Mouse (Mus musculus): ENCODE data around the gene Trip11. TPM values are rescaled to one million over a fixed set of nuclear protein-coding genes. Genes with fewer than 3 reads are reported as not detected.
"Not testable (repeated sequence)": the region's sequence is repeated elsewhere in the genome, so short reads cannot be mapped to it uniquely, and the experiment has no call there.

Trip11 gene
- total RNA-seq (2015; ENCODE audit: low replicate concordance) (7.3 and 11.3 TPM in 2 replicates), total RNA-seq (2017; ENCODE audit: low replicate concordance) (12.8 and 23.6 TPM in 2 replicates)

DNA sequence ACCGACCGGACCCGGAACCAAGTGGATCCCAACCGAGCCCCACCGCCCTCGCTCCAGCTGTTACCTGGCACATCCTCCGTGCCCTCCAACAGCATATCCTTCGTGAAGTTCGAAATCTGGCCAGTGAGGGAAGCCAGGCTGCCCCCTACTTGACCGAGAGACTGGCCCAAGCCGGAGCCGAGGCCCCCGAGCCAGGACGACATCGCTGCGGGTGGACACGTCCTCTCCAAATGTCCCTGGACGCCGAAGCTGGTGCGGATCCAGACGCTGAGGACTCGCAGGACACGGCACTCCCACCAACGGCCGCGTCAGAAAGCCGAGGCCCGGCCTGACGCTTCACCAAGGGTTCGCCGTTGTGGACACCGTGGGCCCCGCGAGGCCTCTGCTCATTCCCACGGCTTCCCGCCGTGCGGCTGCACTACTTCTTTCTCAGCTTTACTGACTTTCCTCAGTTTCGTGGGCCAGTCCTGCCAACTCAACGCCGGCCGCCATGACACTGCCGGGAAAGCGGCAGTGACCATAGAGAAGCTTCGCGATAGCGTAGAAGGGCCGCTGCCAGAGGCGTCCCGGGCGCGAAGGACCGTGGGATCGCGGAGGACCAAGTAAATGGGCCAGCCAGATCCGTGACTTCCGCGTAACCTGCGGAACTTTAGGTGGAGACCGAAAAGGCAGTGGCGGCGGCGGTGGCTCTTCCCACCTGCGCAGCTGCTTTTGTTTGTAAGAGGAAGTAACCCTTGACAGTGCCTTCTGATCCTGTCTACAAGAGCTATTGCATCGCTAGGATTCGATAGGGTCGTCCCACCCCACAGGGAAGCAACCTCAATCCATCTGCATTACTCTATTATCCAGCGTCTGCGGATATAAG, at the start of gene Trip11:
Trip11 (minus strand) TSS at position 642 of the 865 bp plus-strand sequence.
- ATAC-seq (replicated peaks; ENCODE audit: low FRiP score, poor library complexity, severe bottlenecking): peak; percentile 97

DNA sequence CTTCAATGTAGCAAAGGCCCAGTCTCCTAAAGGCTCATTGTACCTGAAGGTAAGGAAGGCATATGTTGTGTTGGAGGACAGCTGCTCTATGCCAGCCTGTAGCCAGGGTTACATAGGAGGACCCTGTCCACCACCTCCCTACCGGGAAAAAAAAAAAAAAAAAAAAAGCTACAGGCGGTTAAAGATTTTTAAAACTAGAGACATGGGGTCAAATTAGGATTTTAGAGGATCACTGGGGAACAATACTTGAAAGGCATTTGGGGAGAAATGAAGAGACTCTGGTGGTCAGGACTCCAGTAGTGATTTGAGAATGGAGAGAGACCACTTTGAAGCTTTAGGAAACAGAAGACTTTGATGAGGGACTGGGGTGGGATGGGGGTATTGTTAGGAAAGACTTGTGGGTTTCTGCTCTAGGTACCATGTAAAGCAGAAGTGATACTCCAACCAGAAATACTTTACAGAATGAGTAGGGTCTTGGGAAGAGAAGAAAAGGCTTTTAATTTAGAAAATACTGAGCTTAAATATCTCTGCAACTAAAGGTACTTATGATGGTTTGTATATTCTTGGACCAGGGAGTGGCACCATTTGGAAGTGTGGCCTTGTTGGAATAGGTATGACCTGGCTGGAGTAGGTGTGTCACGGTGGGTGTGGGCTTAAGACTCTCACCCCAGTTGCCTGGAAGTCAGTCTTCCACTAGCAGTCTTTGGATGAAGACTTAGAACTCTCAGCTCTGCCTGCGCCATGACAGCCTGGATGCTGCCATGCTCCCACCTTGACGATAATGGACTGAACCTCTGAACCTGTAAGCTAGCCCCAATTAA, 46.1 kb upstream of the Trip11 start:
- not testable (repeated sequence) for ATAC-seq (replicated peaks; ENCODE audit: low FRiP score, poor library complexity, severe bottlenecking)

DNA sequence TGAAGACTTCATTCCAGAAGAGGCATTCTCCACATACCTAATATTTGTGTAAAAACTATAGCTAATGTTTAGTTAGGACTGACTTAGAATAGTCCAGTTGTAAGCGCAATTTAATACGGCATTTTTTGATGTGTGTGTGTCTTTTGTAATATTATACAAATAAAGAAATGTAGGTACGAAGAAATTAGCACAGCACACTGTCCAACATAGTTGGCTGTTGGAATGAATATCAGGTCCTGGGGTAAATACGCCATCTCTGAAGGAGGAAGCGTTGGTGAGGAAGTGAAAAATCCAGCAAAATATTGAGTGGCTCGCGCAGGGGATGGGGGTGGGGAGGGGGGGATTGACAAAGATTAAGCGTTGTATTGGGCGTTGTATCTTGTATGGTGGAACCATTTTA, 45.5 kb upstream of the Trip11 start:
- peak; percentile 37; the same call in 1 of the 2 replicates for ATAC-seq (replicated peaks; ENCODE audit: low FRiP score, poor library complexity, severe bottlenecking)

DNA sequence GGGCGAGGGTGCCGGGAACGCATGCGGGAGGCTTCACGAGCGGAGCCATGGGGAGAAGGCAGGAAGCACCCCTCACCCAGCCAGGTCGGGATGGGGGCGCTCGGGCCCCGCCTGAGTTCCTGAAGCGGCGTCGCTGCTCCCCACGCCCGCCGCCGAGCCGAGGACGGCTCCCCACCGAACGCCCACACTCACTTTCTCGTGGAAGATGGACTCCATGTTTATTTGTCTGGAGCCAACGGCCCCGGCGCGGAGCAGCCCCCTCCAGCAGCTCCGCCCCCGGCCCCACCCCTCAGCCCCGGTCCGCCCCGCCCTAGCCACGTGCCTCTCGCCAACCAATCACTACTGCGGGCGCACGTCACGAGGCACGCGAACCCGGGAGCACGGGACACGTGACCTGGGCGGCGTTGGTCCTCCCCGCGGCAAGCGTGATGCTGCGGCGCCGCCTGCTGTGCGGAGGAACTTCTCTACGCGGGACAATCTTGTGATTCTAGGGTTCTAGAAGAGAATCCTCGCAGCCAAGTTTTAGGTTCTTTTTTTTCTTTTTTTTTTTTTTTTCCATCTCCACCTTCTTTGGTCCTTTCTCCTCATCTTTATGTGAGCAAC, 45.0 kb upstream of the Trip11 start, which contains the start of gene Atxn3:
Atxn3 (minus strand) TSS at position 305 of the 603 bp plus-strand sequence.
- peak; percentile 99 for ATAC-seq (replicated peaks; ENCODE audit: low FRiP score, poor library complexity, severe bottlenecking)

DNA sequence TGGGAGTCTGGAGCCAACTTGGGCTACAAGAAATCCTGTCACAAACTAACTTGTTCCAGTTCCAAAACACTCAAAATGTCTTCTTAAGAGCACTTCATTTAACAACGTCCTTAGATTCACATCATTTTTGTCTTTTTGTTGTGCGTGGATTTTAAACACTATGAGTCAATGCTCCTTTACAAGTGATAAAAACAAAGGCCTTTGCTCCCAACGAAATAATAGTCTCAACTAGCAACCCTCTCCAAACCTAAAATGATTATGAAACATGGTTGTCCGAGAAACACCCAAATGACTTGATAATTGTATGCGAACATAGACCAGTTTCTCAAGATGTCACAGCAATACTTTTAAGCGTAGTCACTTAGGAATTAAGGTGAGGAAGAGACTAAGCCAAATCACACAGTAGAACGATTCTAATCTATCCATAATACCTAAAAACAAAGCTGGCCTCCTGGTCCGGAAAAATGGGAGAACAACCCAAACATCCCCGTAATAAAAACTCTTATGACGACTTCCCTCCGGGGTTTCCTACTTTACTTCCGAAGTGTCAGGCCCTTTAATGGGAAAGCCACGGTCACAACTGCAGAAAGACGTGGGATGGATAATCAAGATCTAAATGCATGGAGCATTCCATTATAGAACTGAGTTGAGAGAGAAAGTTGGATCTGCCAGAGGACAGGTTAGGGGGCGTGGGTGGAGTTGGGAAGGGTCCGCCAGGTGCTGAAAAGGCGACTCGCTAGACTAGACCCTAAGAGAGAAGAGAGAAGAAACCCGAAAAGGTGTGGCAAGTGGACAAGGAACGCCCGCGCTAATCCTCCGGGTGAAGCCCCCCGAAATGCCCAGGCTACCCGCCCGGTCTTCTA, 44.2 kb upstream of the Trip11 start:
- ATAC-seq (replicated peaks; ENCODE audit: low FRiP score, poor library complexity, severe bottlenecking): peak; percentile 5; the same call in 1 of the 2 replicates

DNA sequence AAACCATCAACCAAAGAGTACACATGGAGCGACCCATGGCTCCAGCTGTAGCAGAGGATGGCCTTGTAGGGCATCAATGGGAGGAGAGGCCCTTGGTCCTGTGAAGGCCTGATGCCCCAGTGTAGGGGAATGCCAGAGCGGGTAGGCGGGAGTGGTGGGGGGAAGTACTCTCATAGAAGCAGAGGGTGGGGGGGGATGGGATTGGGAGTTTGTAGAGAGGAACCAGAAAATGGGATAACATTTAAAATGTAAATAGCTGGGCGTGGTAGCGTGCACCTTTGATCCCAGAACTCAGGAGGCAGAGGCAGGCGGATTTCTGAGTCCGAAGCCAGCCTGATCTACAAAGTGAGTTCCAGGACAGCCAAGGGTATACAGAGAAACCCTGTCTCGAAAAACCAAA, 42.8 kb upstream of the Trip11 start:
- ATAC-seq (replicated peaks; ENCODE audit: low FRiP score, poor library complexity, severe bottlenecking): not testable (repeated sequence)

GRCm38 (mm10) chr12:101948801-101949200, 35.7 kb upstream of the Trip11 start:
- ATAC-seq (replicated peaks; ENCODE audit: low FRiP score, poor library complexity, severe bottlenecking): no peak

DNA sequence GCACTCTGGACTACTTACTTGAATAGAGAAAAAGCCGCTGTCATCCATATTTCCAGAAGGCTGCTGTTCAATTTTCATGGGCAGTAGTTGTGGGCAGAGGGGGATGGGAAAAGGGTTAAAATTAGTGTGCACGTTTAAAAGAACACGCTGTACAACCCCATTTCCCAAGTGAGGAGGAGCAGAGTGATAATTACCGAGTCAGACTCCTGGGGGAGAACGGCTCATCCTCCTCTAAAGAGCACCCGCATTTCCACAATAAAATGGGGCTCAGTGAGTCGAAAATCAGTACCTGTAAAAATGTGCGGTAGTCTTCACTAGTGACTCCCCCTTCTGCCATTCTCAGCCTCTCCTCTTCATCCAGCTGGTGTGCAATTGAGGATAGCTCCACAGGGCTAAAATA, 34.9 kb upstream of the Trip11 start:
- ATAC-seq (replicated peaks; ENCODE audit: low FRiP score, poor library complexity, severe bottlenecking): no peak

DNA sequence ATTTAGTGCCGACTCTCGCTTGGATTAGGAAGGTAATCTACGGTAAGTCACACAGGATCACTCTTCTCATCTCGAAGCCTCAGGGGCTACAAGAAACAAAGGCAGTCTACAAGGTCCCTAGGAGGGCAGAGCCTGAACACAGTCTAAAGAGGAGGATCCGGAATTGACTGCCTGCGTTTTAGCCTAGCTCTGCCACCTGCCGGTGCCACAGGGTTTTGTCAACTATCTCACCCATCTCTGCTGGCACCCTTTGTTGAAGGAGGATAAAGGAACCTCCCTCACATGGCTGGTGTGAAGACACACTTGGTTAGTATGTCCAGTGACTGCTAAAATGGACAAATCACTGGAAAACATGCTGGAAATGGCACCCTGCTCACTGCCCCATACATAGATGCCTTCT, 24.5 kb upstream of the Trip11 start:
- ATAC-seq (replicated peaks; ENCODE audit: low FRiP score, poor library complexity, severe bottlenecking): no peak

DNA sequence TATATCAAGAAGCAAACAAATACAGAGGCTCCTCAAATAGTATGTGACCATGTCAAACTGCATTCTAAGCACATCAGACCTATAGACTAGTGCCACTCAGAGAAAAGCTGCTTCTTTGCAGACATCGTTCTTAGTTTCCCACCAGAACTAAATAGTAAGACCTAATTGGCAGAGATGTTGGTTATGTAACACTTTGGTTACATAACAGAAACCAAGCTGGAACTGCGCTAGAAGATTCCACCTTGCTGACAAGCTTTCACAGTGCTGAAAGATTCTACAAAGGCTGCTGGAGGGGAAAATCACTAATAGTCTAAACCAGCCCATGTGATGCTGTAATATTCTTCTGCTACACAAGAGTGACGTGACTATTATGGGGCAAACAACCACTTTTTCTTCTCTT, 22.2 kb upstream of the Trip11 start:
- no peak for ATAC-seq (replicated peaks; ENCODE audit: low FRiP score, poor library complexity, severe bottlenecking)

GRCm38 (mm10) chr12:101928423-101928822, 15.4 kb upstream of the Trip11 start:
- ATAC-seq (replicated peaks; ENCODE audit: low FRiP score, poor library complexity, severe bottlenecking): no peak

- ATAC-seq (replicated peaks; ENCODE audit: low FRiP score, poor library complexity, severe bottlenecking): no peak
Observed at GRCm38 (mm10) chr12:101922313-101922712, 9.2 kb upstream of the Trip11 start.

DNA sequence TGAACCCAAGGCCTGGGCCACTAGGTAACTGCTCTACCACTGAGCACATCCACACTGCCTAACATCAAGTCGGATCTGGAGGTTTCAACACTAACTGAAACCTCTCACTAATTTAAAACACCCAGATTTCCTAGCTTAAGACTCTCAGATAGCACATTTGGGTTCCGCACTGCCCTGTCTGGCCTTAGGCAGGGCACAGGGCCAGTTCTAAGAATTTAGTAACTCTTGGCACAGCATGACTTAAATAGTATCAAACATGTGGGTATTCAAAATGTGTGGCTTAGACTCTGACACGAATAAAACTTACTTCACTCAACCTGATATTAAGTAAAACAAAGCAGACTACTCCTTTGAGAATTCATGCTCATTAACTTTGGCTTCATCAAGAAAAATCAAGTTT, 6.8 kb upstream of the Trip11 start:
- 0 out of 2 replicates have a peak, but pooled peaks have one; percentile 32 for ATAC-seq (replicated peaks; ENCODE audit: low FRiP score, poor library complexity, severe bottlenecking)

DNA sequence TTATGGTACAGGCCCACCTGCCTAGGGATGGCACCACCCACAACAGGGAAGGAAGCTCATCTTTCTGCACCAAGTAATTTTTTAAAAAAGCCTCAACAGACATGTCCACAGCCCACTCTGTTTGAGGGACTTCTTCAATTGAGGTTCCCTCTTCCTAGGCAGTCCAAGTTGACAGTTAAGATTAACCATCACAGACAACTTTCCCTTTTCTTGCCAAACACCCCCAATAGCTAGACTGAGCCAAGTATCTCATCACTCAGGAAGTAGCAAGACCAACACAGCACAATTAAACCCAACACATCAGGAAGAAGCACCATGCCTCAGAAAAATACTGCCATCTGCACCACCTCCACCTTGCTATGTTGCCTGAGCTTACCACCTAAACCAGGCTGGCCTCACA, 4.1 kb upstream of the Trip11 start:
- no peak for ATAC-seq (replicated peaks; ENCODE audit: low FRiP score, poor library complexity, severe bottlenecking)

GRCm38 (mm10) chr12:101911346-101911745, 1.7 kb downstream of the Trip11 start:
- ATAC-seq (replicated peaks; ENCODE audit: low FRiP score, poor library complexity, severe bottlenecking): no peak

GRCm38 (mm10) chr12:101910360-101910759, 2.7 kb downstream of the Trip11 start:
- ATAC-seq (replicated peaks; ENCODE audit: low FRiP score, poor library complexity, severe bottlenecking): no peak

DNA sequence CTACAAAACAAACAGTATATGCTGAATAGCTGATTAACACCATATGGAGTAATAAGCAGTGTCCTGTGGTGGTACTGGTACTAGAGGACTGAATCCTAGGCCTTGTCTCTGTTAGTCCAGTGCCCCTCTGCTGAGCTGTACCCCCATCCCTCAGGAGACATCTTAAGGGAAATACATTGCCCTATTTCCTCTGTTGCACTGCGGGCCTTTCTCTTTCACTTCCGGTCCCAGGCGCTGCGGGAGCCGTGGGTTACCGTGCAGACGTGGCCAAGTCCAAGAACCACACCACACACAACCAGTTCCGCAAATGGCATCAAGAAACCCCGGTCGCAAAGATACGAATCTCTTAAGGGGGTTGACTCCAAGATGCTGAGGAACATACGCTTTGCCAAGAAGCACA, 7.2 kb downstream of the Trip11 start:
- ATAC-seq (replicated peaks; ENCODE audit: low FRiP score, poor library complexity, severe bottlenecking): no peak

DNA sequence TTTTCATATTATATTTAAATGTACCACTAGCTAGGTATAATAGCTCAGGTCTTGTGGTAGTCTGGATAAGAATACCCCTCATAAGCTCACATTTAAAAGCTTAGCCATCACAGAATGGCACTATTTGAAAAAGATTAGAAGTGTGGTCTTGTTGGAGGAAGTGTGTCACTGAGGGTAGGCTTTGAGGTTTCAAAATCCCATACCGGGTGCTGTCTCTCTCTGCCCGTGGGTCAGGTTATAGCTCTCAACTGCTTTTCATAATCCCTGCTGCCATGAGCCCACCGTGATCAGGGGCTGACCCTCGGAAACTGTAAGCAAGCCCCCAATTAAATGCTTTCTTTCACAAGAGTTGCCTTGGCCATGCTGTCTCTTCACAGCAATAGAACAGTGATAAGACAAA, 8.2 kb downstream of the Trip11 start:
- ATAC-seq (replicated peaks; ENCODE audit: low FRiP score, poor library complexity, severe bottlenecking): no peak

- no peak for ATAC-seq (replicated peaks; ENCODE audit: low FRiP score, poor library complexity, severe bottlenecking)
Observed at GRCm38 (mm10) chr12:101904170-101904569, 8.9 kb downstream of the Trip11 start.

Data from erythroblast, adult 5-6 weeks (primary cell).